Mouse (Mus musculus) heart, embryonic 12.5 days (tissue): ENCODE measurements at regions not wholly inside any gene's neighbourhood (a gene's known extent, or its start where the extent isn't known, plus 50 kb on each side); places are given as distances from the start of the nearest gene placed in this dataset.
"Not testable (repeated sequence)": the region's sequence is repeated elsewhere in the genome, so short reads cannot be mapped to it uniquely, and the experiment has no call there.

Experiments used
- ATAC-seq: fragments of 200-750 bp; cut with Nextera tagmentation; 2 replicates; pipeline ENCODE4 v1.8.0; 2017; ENCODE audit warnings: moderate TSS enrichment, moderate library complexity; ENCODE audit not compliant: insufficient number of reproducible peaks, low FRiP score
- H3K27ac ChIP-seq: fragments of 300-500 bp; sonication (generic); 2 replicates; pipeline ENCODE4 v1.5.1; 2016; ENCODE audit warnings: mild to moderate bottlenecking, moderate library complexity; ENCODE audit not compliant: poor library complexity, severe bottlenecking
- H3K27me3 ChIP-seq: fragments of 300-500 bp; sonication (generic); replicated peaks from 2 replicates; pipeline ENCODE4 v1.6.1; 2016; ENCODE audit warnings: mild to moderate bottlenecking, moderate library complexity
- H3K36me3 ChIP-seq: fragments of 300-500 bp; sonication (generic); 2 replicates; pipeline ENCODE4 v1.6.1; 2016; ENCODE audit warnings: mild to moderate bottlenecking, moderate library complexity
- H3K4me1 ChIP-seq: fragments of 300-500 bp; sonication (generic); replicated peaks from 2 replicates; pipeline ENCODE4 v1.6.1; 2016; ENCODE audit warnings: mild to moderate bottlenecking
- H3K4me2 ChIP-seq: fragments of 300-500 bp; sonication (generic); 2 replicates; pipeline ENCODE4 v1.6.1; 2016; ENCODE audit warnings: mild to moderate bottlenecking, moderate library complexity
- H3K4me3 ChIP-seq: fragments of 300-500 bp; sonication (generic); 2 replicates; pipeline ENCODE4 v1.5.1; 2016; ENCODE audit warnings: mild to moderate bottlenecking
- H3K9ac ChIP-seq: fragments of 300-500 bp; sonication (generic); 2 replicates; pipeline ENCODE4 v1.6.1; 2016; ENCODE audit warnings: mild to moderate bottlenecking, moderate library complexity
- H3K9me3 ChIP-seq: fragments of 300-500 bp; sonication (generic); replicated peaks from 2 replicates; pipeline ENCODE4 v1.6.1; 2016; ENCODE audit warnings: mild to moderate bottlenecking, moderate library complexity
- WGBS: fragments of 180-500 bp; shearing (Covaris S2); methylation state at CpG from one replicate; pipeline ENCODE4 v1.1.7; 2016; 5-methylcytosine and 5-hydroxymethylcytosine counted together

- H3K36me3 ChIP-seq: no peaks in the 10 kb centered on the region
- H3K9me3 ChIP-seq: no peaks in the 10 kb centered on the region
- no peaks in the 10 kb centered on the region for H3K27me3 ChIP-seq
- WGBS: 74% methylated on average over 4 of the region's 4 CpGs
- no peak overlapping the region for H3K27ac ChIP-seq
- no peak overlapping the region for H3K4me3 ChIP-seq
- H3K9ac ChIP-seq: no peak overlapping the region
- ATAC-seq: no peak
- no peak overlapping the region for H3K4me2 ChIP-seq
- H3K4me1 ChIP-seq: no peaks in the 10 kb centered on the region
These were observed 236.3 kb downstream of the Lpin1 start for GRCm38 (mm10) chr12:16374331-16374996.

DNA sequence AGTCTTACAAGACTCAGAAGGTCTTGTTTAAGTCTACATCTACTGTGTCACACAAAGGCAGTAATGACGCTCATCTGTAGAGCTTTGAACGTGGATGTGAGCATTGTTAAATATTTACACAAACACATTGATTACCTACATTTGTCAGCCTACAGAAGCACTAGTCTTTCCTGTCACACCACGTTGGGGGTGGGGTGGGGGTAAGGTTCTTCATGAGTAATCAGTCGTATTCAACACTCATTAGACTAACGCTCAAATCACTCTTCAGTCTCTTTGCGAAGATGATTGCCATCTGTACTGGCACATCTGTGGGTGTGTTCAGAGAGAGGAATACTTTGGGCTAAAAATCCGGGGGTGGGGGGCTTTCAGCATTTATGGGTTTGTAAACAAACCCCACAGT lies 240.7 kb downstream of the Lpin1 start:
- H3K27ac ChIP-seq: no peak overlapping the region
- no peak overlapping the region for H3K9ac ChIP-seq
- no peaks in the 10 kb centered on the region for H3K4me1 ChIP-seq
- WGBS: 76% methylated on average over 7 of the region's 7 CpGs
- no peak overlapping the region for H3K4me2 ChIP-seq
- H3K36me3 ChIP-seq: no peaks in the 10 kb centered on the region
- H3K27me3 ChIP-seq: no peaks in the 10 kb centered on the region
- H3K9me3 ChIP-seq: no peaks in the 10 kb centered on the region
- H3K4me3 ChIP-seq: no peak overlapping the region
- no peak for ATAC-seq

GRCm38 (mm10) chr12:16362341-16362740 lies 248.4 kb downstream of the Lpin1 start:
- Histone ChIP-seq H3K36me3 (no peaks in the 10 kb centered on the region; the same call in 1 of the 2 replicates), H3K27ac (no peak overlapping the region), H3K27me3 (no peaks in the 10 kb centered on the region), H3K4me1 (no peaks in the 10 kb centered on the region), H3K4me3 (no peak overlapping the region), H3K4me2 (no peak overlapping the region), H3K9ac (no peak overlapping the region), H3K9me3 (0 out of 2 replicates have a peak, but pooled peaks cover 9% of the 10 kb centered on the region)
- no peak for ATAC-seq

DNA sequence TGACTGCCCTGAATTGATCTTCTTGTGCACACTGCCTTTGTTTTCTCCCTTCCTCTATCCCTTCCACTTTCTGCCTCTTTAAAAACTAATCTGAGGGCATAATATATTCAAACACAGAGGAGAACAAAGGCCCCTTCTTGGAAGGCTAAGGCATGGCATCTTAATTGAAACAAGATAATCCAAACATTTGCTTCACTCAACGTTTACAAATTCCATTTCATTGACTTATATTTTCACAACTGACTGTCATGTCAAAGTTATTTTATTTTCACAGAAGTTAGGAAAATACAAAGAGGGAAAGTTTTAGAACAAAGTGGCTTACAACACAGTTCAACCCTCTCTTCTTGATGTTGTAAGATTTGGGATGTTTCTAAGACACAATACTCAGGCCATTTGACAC lies 251.9 kb downstream of the Lpin1 start:
- WGBS: 46% methylated on average over 1 of the region's 1 CpGs
- 0 out of 2 replicates have a peak, but pooled peaks cover 9% of the 10 kb centered on the region for H3K9me3 ChIP-seq
- no peak overlapping the region for H3K9ac ChIP-seq
- no peak overlapping the region for H3K27ac ChIP-seq
- no peaks in the 10 kb centered on the region for H3K27me3 ChIP-seq
- no peak overlapping the region for H3K4me3 ChIP-seq
- no peak for ATAC-seq
- no peaks in the 10 kb centered on the region for H3K4me1 ChIP-seq
- H3K4me2 ChIP-seq: no peak overlapping the region
- no peaks in the 10 kb centered on the region; the same call in 1 of the 2 replicates for H3K36me3 ChIP-seq

DNA sequence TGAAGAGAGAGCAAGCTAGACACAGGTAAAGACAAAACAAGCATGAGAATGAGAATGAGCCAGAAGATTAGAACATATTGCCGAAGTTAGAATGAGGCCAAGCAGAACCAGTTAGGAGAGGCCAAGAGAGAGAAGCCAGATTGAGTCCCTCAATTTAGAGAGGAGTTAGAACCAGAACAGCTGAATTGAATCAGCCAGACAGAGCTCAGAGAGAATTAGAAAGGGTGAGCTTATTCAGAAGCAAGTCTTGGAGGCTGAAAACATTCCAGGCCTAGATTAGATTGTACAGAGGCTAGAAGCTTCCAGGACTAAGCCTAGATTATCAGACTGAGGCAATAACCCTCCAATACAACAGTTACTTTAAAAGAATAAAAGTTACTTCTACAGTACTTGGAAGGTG lies 256.1 kb downstream of the Lpin1 start:
- Histone ChIP-seq H3K27me3 (no peaks in the 10 kb centered on the region), H3K4me2 (no peak overlapping the region), H3K36me3 (no peaks in the 10 kb centered on the region), H3K9me3 (no peaks in the 10 kb centered on the region), H3K27ac (no peak overlapping the region), H3K9ac (no peak overlapping the region), H3K4me1 (no peaks in the 10 kb centered on the region), H3K4me3 (no peak overlapping the region)
- no peak for ATAC-seq
- 58% methylated on average over 1 of the region's 1 CpGs for WGBS

DNA sequence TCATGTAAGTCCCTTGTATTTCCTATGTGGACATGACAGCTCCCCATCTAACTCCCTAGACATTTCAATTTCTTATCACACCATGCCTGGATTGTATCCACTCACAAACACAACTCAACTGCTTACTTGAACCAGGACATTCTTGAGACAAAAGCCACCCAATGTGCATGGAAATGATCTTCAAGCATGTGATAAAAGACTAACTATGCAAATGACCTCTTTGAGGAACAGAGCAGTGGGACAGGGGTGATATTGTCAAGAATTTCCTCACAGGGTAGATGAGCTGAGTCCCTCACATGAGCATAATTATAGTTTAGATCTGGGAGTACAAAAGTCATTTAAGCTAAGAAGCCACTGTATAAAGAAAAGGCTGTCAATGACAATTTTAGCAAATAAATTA lies 259.0 kb downstream of the Lpin1 start:
- Histone ChIP-seq H3K27me3 (no peaks in the 10 kb centered on the region), H3K4me3 (no peak overlapping the region), H3K27ac (no peak overlapping the region), H3K9ac (no peak overlapping the region), H3K36me3 (no peaks in the 10 kb centered on the region), H3K4me1 (no peaks in the 10 kb centered on the region), H3K4me2 (no peak overlapping the region), H3K9me3 (no peaks in the 10 kb centered on the region)
- ATAC-seq: no peak

GRCm38 (mm10) chr12:16349310-16349709 lies 261.5 kb downstream of the Lpin1 start:
- no peaks in the 10 kb centered on the region for H3K9me3 ChIP-seq
- H3K36me3 ChIP-seq: no peaks in the 10 kb centered on the region
- H3K27ac ChIP-seq: no peak overlapping the region
- no peak overlapping the region for H3K9ac ChIP-seq
- H3K4me2 ChIP-seq: no peak overlapping the region
- no peaks in the 10 kb centered on the region for H3K27me3 ChIP-seq
- ATAC-seq: no peak
- H3K4me1 ChIP-seq: no peaks in the 10 kb centered on the region
- H3K4me3 ChIP-seq: no peak overlapping the region

GRCm38 (mm10) chr12:16344021-16344420 lies 266.7 kb downstream of the Lpin1 start:
- no peak overlapping the region for H3K4me3 ChIP-seq
- 80% methylated on average over 3 of the region's 3 CpGs for WGBS
- no peak overlapping the region for H3K27ac ChIP-seq
- no peak for ATAC-seq
- H3K36me3 ChIP-seq: no peaks in the 10 kb centered on the region
- no peaks in the 10 kb centered on the region for H3K27me3 ChIP-seq
- no peak overlapping the region for H3K4me2 ChIP-seq
- H3K9ac ChIP-seq: no peak overlapping the region
- no peaks in the 10 kb centered on the region for H3K9me3 ChIP-seq
- no peaks in the 10 kb centered on the region for H3K4me1 ChIP-seq

GRCm38 (mm10) chr12:16342030-16342429 lies 268.7 kb downstream of the Lpin1 start:
- H3K9ac ChIP-seq, H3K4me1 ChIP-seq, H3K4me3 ChIP-seq, H3K4me2 ChIP-seq, ATAC-seq, H3K9me3 ChIP-seq, H3K36me3 ChIP-seq, H3K27ac ChIP-seq, H3K27me3 ChIP-seq: not testable (repeated sequence)
- whole genome bisulfite sequencing: 43% methylated on average over 2 of the region's 2 CpGs

DNA sequence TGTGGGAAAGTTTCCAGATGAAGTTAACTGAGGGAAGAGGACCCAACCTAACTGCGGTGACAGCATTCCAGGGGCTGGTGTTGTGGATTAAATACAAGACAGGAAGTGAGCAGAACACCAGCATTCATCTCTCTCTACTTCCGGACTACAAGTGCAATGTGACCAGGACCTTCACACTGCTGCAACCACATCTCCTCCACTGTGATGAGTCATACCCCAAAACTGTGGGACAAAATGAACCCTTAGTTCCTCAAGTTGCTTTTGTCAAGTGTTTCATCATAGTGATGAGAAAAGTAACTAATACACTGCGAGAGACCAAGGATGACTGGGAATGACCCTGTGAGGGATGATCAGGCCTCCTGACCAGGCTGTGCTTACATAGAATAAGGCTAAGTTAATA lies 279.3 kb downstream of the Lpin1 start:
- peaks cover 4% of the 10 kb centered on the region; the same call in 1 of the 2 replicates for H3K4me1 ChIP-seq
- no peaks in the 10 kb centered on the region for H3K27me3 ChIP-seq
- no peak for ATAC-seq
- H3K36me3 ChIP-seq: no peaks in the 10 kb centered on the region
- 82% methylated on average over 3 of the region's 3 CpGs for WGBS
- no peak overlapping the region for H3K9ac ChIP-seq
- H3K27ac ChIP-seq: no peak overlapping the region
- H3K4me3 ChIP-seq: no peak overlapping the region
- no peaks in the 10 kb centered on the region for H3K9me3 ChIP-seq
- no peak overlapping the region for H3K4me2 ChIP-seq

- no peak overlapping the region for H3K9ac ChIP-seq
- no peak overlapping the region for H3K4me3 ChIP-seq
- no peak overlapping the region for H3K27ac ChIP-seq
- peaks cover 4% of the 10 kb centered on the region; the same call in 1 of the 2 replicates for H3K4me1 ChIP-seq
- H3K4me2 ChIP-seq: no peak overlapping the region
- H3K9me3 ChIP-seq: no peaks in the 10 kb centered on the region
- H3K27me3 ChIP-seq: no peaks in the 10 kb centered on the region
- no peak for ATAC-seq
- no peaks in the 10 kb centered on the region for H3K36me3 ChIP-seq
- 43% methylated on average over 2 of the region's 2 CpGs for WGBS
These were observed 281.6 kb downstream of the Lpin1 start for GRCm38 (mm10) chr12:16329129-16329528.
